Mouse (Mus musculus): Measurements from ENCODE around the gene Asb10. TPM values are rescaled to one million over a fixed set of nuclear protein-coding genes. Genes with fewer than 3 reads are reported as not detected.

Gene Asb10
- total and polyA plus RNA-seq, 3 experiments = 0.12 to 0.32 TPM; not detected in 1

DNA sequence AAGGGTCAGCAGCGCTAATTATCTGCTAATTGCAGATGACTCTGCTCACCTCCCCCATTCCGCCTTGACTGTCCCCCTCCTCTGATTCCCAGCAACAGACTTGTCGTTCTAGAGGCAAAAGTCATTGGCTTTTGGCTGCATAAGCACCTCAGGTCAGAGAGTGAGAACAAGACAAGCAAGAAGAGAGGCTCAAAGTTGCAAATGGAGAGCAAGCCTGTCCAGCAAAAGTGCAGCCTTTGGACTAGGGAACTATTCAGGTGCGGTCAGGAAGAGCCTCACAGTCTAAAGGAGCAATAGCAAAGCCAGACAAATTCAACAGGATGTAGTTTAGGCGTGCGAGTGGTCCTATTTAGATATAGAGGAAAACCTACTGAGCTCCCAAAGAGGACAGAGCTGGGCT, 13.0 kb downstream of the Asb10 start:
- Histone ChIP-seq H3K79me2 (ENCODE audit: control insufficient read depth, insufficient read depth, low read length, poor library complexity) (no peaks in the 10 kb centered on the region), H3K27ac (ENCODE audit: control insufficient read depth, low read depth, low read length) (no peak overlapping the region), H3K9me3 (replicated peaks; ENCODE audit: insufficient read depth, low read length) (no peaks in the 10 kb centered on the region), H3K4me3 (ENCODE audit: control insufficient read depth in 1 of 2, insufficient read depth in 1 of 2, low read depth in 2 of 2, low read length in 2 of 2) (no peak overlapping the region), H3K36me3 (ENCODE audit: control insufficient read depth in 1 of 2, insufficient read depth in 2 of 2, low read length in 2 of 2) (peaks cover 0 to 15% of the 10 kb centered on the region in 2 experiments; a peak in 2 of 4 replicates), H3K4me1 (ENCODE audit: control insufficient read depth in 1 of 2, insufficient read depth in 2 of 2, low read length in 2 of 2) (peaks cover 3 to 16% of the 10 kb centered on the region in 2 experiments; a peak in 3 of 4 replicates), H3K9ac (ENCODE audit: control insufficient read depth, low read depth, low read length, poor library complexity, severe bottlenecking) (no peak overlapping the region), H3K27me3 (ENCODE audit: control insufficient read depth in 1 of 2, insufficient read depth in 2 of 2, low read length in 2 of 2) (peaks cover 4 to 8% of the 10 kb centered on the region in 2 experiments)
- TF ChIP-seq CHD2 (IDR thresholded peaks at IDR 0.05; ENCODE audit: low read length) (no peak), MYB (IDR thresholded peaks at IDR 0.05; ENCODE audit: low read depth, low read length) (no peak), ELF1 (IDR thresholded peaks at IDR 0.05; ENCODE audit: low read depth, low read length) (no peak), SIN3A (IDR thresholded peaks at IDR 0.05; ENCODE audit: low read length) (no peak), ETS1 (IDR thresholded peaks at IDR 0.05; ENCODE audit: low read depth, low read length) (no peak), SMC3 (IDR thresholded peaks at IDR 0.05; ENCODE audit: low read depth, low read length) (no peak), MAX (IDR thresholded peaks at IDR 0.05; ENCODE audit: low read length) (no peak), NRF1 (IDR thresholded peaks at IDR 0.05; ENCODE audit: insufficient read depth, low read depth, low read length, poor library complexity, severe bottlenecking) (no peak), ZC3H11A (IDR thresholded peaks at IDR 0.05; ENCODE audit: low read depth, low read length) (no peak), GATA1 (IDR thresholded peaks at IDR 0.05; ENCODE audit: low read depth, low read length) (no peak), POLR2A (IDR thresholded peaks at IDR 0.05; ENCODE audit: control insufficient read depth in 1 of 2, insufficient read depth in 1 of 2, low read depth in 1 of 2, low read length in 2 of 2, poor library complexity in 1 of 2) (no peak), POLR2AphosphoS5 (IDR thresholded peaks at IDR 0.05; ENCODE audit: borderline replicate concordance, low read depth, low read length) (no peak), NELFE (IDR thresholded peaks at IDR 0.05; ENCODE audit: low read depth, low read length) (no peak), USF1 (IDR thresholded peaks at IDR 0.05; ENCODE audit: low read depth, low read length) (no peak), GABPA (IDR thresholded peaks at IDR 0.05; ENCODE audit: low read depth, low read length) (no peak), JUND (IDR thresholded peaks at IDR 0.05; ENCODE audit: low read depth, low read length) (no peak)
- no peak for DNase-seq (ENCODE audit: low read depth, low spot score)

DNA sequence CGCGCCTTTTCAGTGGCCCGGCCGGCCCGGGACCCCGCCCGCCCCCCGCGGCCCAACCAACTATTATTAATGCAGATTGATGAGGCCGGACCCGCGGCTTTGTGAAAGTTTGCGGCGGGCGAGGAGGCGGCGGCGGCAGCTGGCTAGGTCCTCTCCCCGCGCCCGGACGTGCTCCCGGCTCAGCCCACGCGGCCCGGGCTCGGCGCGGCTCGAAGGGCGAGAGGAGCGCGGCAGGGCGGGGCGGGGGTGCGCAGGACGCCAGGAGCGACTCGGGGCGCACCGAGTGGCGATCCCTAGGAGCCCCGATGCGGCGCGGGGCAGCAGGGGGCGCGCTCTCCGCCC, 13.9 kb downstream of the Asb10 start, which contains the start of gene Gbx1:
Gbx1 (minus strand) TSS at position 314 of the 342 bp plus-strand sequence.
- TF ChIP-seq RAD21 (IDR thresholded peaks at IDR 0.05; ENCODE audit: low read depth, low read length) (no peak), ZKSCAN1 (IDR thresholded peaks at IDR 0.05; ENCODE audit: low read depth, low read length) (no peak), HCFC1 (IDR thresholded peaks at IDR 0.05; ENCODE audit: low read depth, low read length) (no peak), ZNF384 (IDR thresholded peaks at IDR 0.05; ENCODE audit: low read depth, low read length) (no peak)
- Histone ChIP-seq H3K27me3 (ENCODE audit: control insufficient read depth in 1 of 2, insufficient read depth in 2 of 2, low read length in 2 of 2) (peaks cover 8 to 14% of the 10 kb centered on the region in 2 experiments), H3K27ac (ENCODE audit: control insufficient read depth, low read depth, low read length) (no peak within 1 kb of the TSS), H3K36me3 (ENCODE audit: control insufficient read depth in 1 of 2, insufficient read depth in 2 of 2, low read length in 2 of 2) (peaks cover 0 to 15% of the 10 kb centered on the region in 2 experiments; a peak in 2 of 4 replicates), H3K9ac (ENCODE audit: control insufficient read depth, low read depth, low read length, poor library complexity, severe bottlenecking) (no peak within 1 kb of the TSS), H3K79me2 (ENCODE audit: control insufficient read depth, insufficient read depth, low read length, poor library complexity) (no peaks in the 10 kb centered on the region), H3K4me1 (ENCODE audit: control insufficient read depth in 1 of 2, insufficient read depth in 2 of 2, low read length in 2 of 2) (peaks cover 3 to 16% of the 10 kb centered on the region in 2 experiments; a peak in 3 of 4 replicates), H3K4me3 (ENCODE audit: control insufficient read depth in 1 of 2, insufficient read depth in 1 of 2, low read depth in 2 of 2, low read length in 2 of 2) (no peak within 1 kb of the TSS), H3K9me3 (replicated peaks; ENCODE audit: insufficient read depth, low read length) (no peaks in the 10 kb centered on the region)
- no peak for DNase-seq (ENCODE audit: low read depth, low spot score)
